Mouse (Mus musculus) heart, postnatal 0 days (tissue): Measurements from ENCODE around the gene Crxos. TPM values are rescaled to one million over a fixed set of nuclear protein-coding genes. Genes with fewer than 3 reads are reported as not detected.
"Not testable (repeated sequence)": the region's sequence is repeated elsewhere in the genome, so short reads cannot be mapped to it uniquely, and the experiment has no call there.

Experiments
- ATAC-seq: fragments of 200-750 bp; cut with Nextera tagmentation; 2 replicates; pipeline ENCODE4 v1.8.0; 2017; ENCODE audit warnings: low read depth, moderate number of reproducible peaks, moderate library complexity; ENCODE audit not compliant: insufficient read depth
- DNase-seq: peaks from one replicate; pipeline ENCODE4 v3.0.0-alpha.2; 2016; ENCODE audit warnings: low spot score
- H3K27ac ChIP-seq: fragments of 300-500 bp; sonication (generic); 2 replicates; pipeline ENCODE4 v1.5.1; 2014; ENCODE audit warnings: low read depth, mild to moderate bottlenecking
- H3K27me3 ChIP-seq: fragments of 300-500 bp; sonication (generic); 2 replicates; pipeline ENCODE4 v1.6.1; 2014; ENCODE audit warnings: low read length, mixed read lengths; ENCODE audit not compliant: control insufficient read depth, insufficient read depth
- H3K36me3 ChIP-seq: fragments of 300-500 bp; sonication (generic); replicated peaks from 2 replicates; pipeline ENCODE4 v1.6.1; 2014; ENCODE audit warnings: low read length, mixed read lengths; ENCODE audit not compliant: control insufficient read depth, insufficient read depth
- H3K4me1 ChIP-seq: fragments of 300-500 bp; sonication (generic); 2 replicates; pipeline ENCODE4 v1.6.1; 2014; ENCODE audit warnings: antibody characterized with exemption; ENCODE audit not compliant: control insufficient read depth, insufficient read depth
- H3K4me2 ChIP-seq: fragments of 300-500 bp; sonication (generic); 2 replicates; pipeline ENCODE4 v1.6.1; 2014; ENCODE audit warnings: low read depth, mild to moderate bottlenecking, low read length, moderate library complexity
- H3K4me3 ChIP-seq: fragments of 300-500 bp; sonication (generic); 2 replicates; pipeline ENCODE4 v1.5.1; 2014; ENCODE audit warnings: low read depth, low read length
- H3K9ac ChIP-seq: fragments of 300-500 bp; sonication (generic); replicated peaks from 2 replicates; pipeline ENCODE4 v1.6.1; 2014; ENCODE audit warnings: low read depth, low read length, mixed read lengths
- H3K9me3 ChIP-seq: fragments of 300-500 bp; sonication (generic); replicated peaks from 2 replicates; pipeline ENCODE4 v1.6.1; 2016; ENCODE audit warnings: low read length; ENCODE audit not compliant: control insufficient read depth
- CTCF ChIP-seq: IDR thresholded peaks from 2 replicates; pipeline ENCODE4 v1.5.1; 2016; ENCODE audit warnings: antibody characterized with exemption, control low read depth, low read depth
- EP300 ChIP-seq: IDR thresholded peaks from 2 replicates; pipeline ENCODE4 v1.6.1; 2016; ENCODE audit warnings: antibody characterized with exemption, low read depth
- WGBS: fragments of 180-500 bp; shearing (Covaris S2); extraction: QIAGEN DNeasy Blood & Tissue Kit; methylation state at CpG from one replicate; pipeline ENCODE4 v1.1.7; 2014; 5-methylcytosine and 5-hydroxymethylcytosine counted together
- polyA plus RNA-seq: library from polyadenylated mRNA; unstranded; fragments of >200 nt; fragmentation: Nextera tagmentation; extraction: Ambion mirVana; gene quantifications from 2 replicates; pipeline ENCODE4 v1.2.1, GENCODE M21; 2015
- total RNA-seq: library from RNA; depleted of rRNA; stranded (reverse); fragments of >200 nt; gene quantifications from 2 replicates; pipeline ENCODE4 v1.2.3, GENCODE M21; 2014; ENCODE audit warnings: low replicate concordance

Crxos gene
- total and polyA plus RNA-seq, 2 experiments from 2014 or later: not detected

GRCm38 (mm10) chr7:15907971-15908590 is 25.7 kb downstream of the Crxos start:
- no peak for TF ChIP-seq CTCF
- no peak for TF ChIP-seq EP300
- no peaks in the 10 kb centered on the region for H3K27me3 ChIP-seq
- H3K4me3 ChIP-seq: no peak overlapping the region
- no peaks in the 10 kb centered on the region for H3K4me1 ChIP-seq
- no peak overlapping the region for H3K27ac ChIP-seq
- no peak for ATAC-seq
- no peak for DNase-seq
- 52% methylated on average over 8 of the region's 8 CpGs for WGBS
- H3K4me2 ChIP-seq: no peak overlapping the region
- H3K9ac ChIP-seq: no peak overlapping the region
- no peaks in the 10 kb centered on the region for H3K36me3 ChIP-seq
- H3K9me3 ChIP-seq: no peaks in the 10 kb centered on the region

GRCm38 (mm10) chr7:15910521-15910920 is 28.1 kb downstream of the Crxos start:
- ATAC-seq (no peak), DNase-seq (no peak)
- WGBS: 75% methylated on average over 5 of the region's 5 CpGs
- no peaks in the 10 kb centered on the region for H3K27me3 ChIP-seq
- no peak overlapping the region for H3K9ac ChIP-seq
- no peak overlapping the region for H3K27ac ChIP-seq
- H3K4me2 ChIP-seq: no peak overlapping the region
- H3K36me3 ChIP-seq: no peaks in the 10 kb centered on the region
- H3K4me1 ChIP-seq: no peaks in the 10 kb centered on the region
- TF ChIP-seq EP300: no peak
- no peak for TF ChIP-seq CTCF
- H3K9me3 ChIP-seq: no peaks in the 10 kb centered on the region
- no peak overlapping the region for H3K4me3 ChIP-seq

GRCm38 (mm10) chr7:15912183-15912582 is 29.8 kb downstream of the Crxos start:
- Histone ChIP-seq H3K36me3 (peaks cover 10% of the 10 kb centered on the region; the same call in 1 of the 2 replicates), H3K9ac (no peak overlapping the region), H3K4me2 (no peak overlapping the region), H3K27ac (no peak overlapping the region), H3K9me3 (no peaks in the 10 kb centered on the region), H3K27me3 (no peaks in the 10 kb centered on the region), H3K4me1 (no peaks in the 10 kb centered on the region), H3K4me3 (no peak overlapping the region)
- peak; percentile 76 for DNase-seq
- no peak for TF ChIP-seq EP300
- TF ChIP-seq CTCF: peak; percentile 79
- WGBS: 2% methylated on average over 4 of the region's 4 CpGs
- peak; percentile 59 for ATAC-seq

- peaks cover 26% of the 10 kb centered on the region for H3K36me3 ChIP-seq
- no peak overlapping the region for H3K4me3 ChIP-seq
- peak; percentile 64 for TF ChIP-seq CTCF
- no peak for TF ChIP-seq EP300
- WGBS: 26% methylated on average over 2 of the region's 2 CpGs
- H3K9me3 ChIP-seq: no peaks in the 10 kb centered on the region
- peak; percentile 43 for DNase-seq
- ATAC-seq: no peak
- H3K27ac ChIP-seq: no peak overlapping the region
- H3K4me1 ChIP-seq: no peaks in the 10 kb centered on the region
- H3K9ac ChIP-seq: no peak overlapping the region
- no peak overlapping the region for H3K4me2 ChIP-seq
- H3K27me3 ChIP-seq: no peaks in the 10 kb centered on the region
Measured at GRCm38 (mm10) chr7:15914252-15914651, 31.8 kb downstream of the Crxos start.

GRCm38 (mm10) chr7:15914751-15915150 is 32.3 kb downstream of the Crxos start:
- Histone ChIP-seq H3K4me1 (no peaks in the 10 kb centered on the region), H3K9me3 (no peaks in the 10 kb centered on the region), H3K27ac (no peak overlapping the region), H3K27me3 (no peaks in the 10 kb centered on the region), H3K4me3 (no peak overlapping the region), H3K9ac (no peak overlapping the region), H3K36me3 (peaks cover 31% of the 10 kb centered on the region), H3K4me2 (no peak overlapping the region)
- no peak for ATAC-seq
- DNase-seq: no peak
- no peak for TF ChIP-seq CTCF
- no peak for TF ChIP-seq EP300
- WGBS: 88% methylated on average over 2 of the region's 2 CpGs

GRCm38 (mm10) chr7:15915695-15916094 is 33.3 kb downstream of the Crxos start:
- H3K4me1 ChIP-seq, H3K4me2 ChIP-seq, H3K27ac ChIP-seq, H3K27me3 ChIP-seq, H3K4me3 ChIP-seq, H3K9me3 ChIP-seq, H3K9ac ChIP-seq, ATAC-seq, DNase-seq: not testable (repeated sequence)
- peaks cover 35% of the 10 kb centered on the region for H3K36me3 ChIP-seq
- WGBS: 85% methylated on average over 4 of the region's 4 CpGs
